Mouse (Mus musculus): ENCODE results near the gene Tbc1d30. TPM values are rescaled to one million over a fixed set of nuclear protein-coding genes. Genes with fewer than 3 reads are reported as not detected.

Gene Tbc1d30
- total RNA-seq, 2 experiments from 2014 or later, result 1.8 to 2.2 TPM

DNA sequence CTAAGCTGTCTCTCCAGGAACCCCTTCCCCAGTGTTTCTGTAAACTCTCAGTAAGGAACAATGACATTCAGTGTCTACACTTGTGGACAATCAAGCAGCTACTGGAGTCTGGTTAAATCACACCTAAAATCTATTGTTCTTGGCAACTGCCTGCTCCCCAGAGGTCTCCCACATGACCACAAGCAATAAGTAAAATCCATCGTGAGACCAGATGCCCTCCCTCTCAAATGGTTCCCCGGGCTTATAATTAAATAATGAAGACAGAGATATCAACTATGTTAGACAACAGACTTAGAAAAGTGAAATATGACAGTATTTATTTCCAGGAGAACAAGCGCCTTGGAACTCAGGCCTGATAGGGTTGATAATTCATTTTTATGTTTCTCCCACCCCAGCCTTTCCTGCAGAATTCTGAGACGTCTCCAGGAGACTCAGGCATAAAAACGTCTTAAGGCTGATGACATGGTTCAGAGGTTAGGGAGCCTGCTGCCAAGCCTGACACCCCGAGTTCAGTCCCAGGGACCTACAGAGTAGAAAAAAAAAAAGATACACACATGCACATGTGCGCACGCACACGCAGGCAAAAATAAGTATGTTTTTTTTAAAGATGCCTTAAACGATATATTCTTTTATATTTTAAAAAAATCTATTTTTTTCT is 115.8 kb downstream of the Tbc1d30 start:
- DNase-seq, result no peak
- intact Hi-C loops (cut with DNase I), result no loop called here

DNA sequence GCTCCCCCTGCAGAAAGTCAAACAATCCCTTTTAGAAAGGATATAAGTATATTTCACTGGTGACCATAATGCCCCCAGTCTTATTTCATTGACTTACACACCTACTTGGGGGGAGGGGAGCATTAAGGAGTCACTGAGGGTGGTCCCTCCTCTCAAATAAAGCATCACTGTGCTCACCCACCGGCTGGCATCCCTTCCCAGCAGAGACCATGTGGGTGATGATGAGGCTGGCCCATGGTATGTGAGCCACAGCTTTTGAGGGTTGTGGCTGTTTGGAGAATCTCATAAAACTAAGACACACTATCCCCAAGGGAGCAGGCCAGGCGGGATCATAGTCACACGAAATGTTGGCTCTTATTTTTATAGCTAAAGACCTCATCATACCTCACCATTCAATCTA is 116.6 kb downstream of the Tbc1d30 start:
- no peak for DNase-seq
- intact Hi-C loops (cut with DNase I), result no loop called here

DNA sequence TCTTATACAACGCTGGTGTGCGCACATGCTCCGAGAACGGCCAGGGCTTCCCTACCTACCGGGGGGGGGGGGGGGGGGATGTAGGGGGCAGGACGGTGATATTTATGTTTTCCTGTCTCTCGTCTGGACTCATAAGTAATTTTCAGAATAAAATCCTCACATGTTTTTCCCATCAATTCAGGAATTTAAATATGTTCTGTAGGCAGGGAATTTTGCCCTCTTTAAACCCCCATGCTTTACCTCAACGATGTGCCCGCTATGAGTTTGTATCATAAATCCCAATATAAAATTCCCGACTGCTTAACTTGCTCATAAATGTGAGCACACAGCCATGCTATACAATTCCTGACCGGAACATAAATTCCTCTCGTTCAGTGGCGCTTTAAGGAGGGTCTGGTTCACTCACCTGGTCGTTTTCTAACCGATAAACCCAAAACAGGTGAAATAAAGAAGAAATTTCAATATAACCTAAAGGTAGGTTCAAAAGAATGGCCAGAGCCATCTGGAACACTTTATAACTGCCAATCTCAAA is 122.6 kb downstream of the Tbc1d30 start:
- DNase-seq, result no peak
- intact Hi-C loops (cut with DNase I), result no loop called here

DNA sequence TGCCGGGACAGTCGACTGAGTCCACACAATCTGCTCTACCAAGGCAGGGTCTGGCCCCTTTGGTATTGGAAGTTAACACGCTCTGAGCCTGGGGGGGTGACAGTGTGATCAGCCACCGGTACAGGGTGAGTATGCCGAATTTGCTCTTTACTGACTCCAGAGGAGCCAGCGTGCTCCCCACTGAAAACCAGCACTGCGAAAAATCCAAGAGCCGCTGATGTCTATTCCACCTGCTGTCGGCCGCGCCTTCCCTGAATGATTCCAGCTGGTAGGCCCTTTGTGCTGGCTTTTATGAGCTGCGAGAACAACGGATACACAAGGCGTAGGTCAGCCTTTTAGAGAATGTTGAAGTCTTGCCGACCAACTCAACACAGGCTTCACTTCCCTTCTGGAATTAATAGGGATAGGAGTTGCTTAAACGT is 123.1 kb downstream of the Tbc1d30 start:
- intact Hi-C loops (cut with DNase I), result no loop called here
- DNase-seq, result no peak

DNA sequence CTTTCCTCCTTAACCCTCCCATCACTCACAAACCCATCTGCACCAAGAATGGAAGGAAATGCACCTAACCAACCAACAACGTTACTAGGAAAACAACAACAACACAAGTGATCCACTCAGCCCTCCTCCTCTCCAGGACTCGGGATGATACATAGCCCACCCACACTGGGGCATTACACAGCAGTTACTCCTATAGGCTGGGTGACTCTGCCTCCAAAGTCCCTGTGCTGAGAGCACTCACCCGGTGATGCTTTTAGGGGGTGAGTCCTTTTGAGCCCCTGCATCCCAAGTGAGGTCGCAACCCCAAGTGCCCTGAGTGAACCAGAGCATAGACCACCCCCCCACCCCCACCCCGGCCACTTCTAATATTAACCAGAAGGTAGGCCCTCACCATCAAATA is 123.7 kb downstream of the Tbc1d30 start:
- no peak for DNase-seq
- intact Hi-C loops (cut with DNase I), result no loop called here

DNA sequence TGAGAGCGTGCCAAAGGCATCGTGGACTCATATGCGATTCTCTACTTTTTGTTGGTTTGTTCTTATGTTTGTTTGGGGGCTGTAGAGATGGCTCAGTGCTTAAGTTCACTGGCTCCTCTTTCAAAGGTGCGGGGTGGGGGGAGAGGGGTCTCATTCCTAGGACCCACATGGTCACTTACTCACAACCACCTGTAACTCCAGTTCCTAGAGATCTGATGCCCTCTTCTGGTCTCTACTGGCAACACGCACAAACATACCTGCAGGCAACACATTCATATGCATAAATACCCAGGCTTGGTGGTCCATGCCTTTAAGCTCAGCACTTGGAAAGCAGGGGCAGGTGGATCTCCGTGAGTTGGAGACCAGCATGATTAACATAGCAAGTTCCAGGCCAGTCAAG is 125.4 kb downstream of the Tbc1d30 start:
- no peak for DNase-seq
- intact Hi-C loops (cut with DNase I), result no loop called here

DNA sequence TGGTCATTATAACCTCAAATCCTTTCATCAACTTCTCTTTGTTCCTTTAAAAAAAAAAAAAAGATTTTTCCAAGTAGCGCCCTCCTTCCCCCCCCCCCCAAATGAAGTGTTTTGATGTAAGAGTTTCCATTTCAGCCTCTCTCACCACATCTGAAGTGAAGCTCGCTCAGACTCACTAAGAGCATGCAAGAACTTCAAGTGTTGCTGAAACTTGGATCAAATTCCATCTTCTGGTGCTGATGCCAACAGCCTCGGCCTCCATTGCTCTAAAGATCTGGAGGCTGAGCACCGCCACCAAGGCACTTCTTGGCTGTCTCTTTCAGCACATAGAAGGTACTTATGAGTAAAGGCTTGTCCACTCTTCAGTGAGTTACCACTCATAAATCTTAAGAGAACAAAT is 128.2 kb downstream of the Tbc1d30 start:
- no peak for DNase-seq
- intact Hi-C loops (cut with DNase I), result no loop called here

DNA sequence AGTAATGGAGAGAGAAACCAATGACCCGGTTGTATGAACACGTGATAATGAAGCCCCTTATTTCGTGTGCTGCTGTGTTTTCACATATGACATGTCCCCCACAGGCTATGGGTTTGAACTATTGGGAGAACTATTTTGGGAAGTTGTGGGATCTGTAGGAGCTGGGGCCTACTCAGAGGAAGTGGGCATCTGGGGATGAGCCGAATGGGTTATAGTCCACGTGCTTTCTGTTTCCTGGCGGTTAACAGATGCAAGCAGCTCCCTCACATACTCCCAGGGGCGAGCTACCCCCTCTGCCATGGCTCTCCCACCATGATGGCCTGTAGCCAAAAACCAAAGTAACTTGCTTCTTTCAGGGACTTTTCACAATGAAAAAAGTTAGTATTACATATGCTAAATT is 132.5 kb downstream of the Tbc1d30 start:
- DNase-seq, result no peak
- intact Hi-C loops (cut with DNase I), result no loop called here

DNA sequence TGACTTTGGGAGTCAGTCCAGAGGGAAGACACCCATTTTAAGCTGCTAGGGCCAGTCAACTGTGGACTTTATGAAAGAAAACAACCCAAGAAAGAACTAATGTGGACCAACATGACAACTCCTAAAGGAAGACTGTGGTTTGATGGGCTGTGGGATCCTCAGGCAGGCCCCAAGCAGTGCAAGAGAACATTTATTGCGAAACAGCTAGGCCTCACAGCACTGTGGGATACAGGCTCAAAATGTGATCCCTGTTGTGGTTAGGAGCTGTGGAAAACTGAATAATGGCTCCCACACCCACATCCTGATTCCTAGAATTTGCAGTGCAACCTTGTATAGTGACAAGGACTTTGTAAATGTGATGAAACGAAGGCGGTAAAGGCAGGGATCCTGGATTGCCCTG is 134.3 kb downstream of the Tbc1d30 start:
- intact Hi-C loops (cut with DNase I), result no loop called here
- no peak for DNase-seq

Other genes starting within 250 kb of the Tbc1d30 start
- gene Gns, start 13.8 kb upstream of the Tbc1d30 start, total RNA-seq (2021), result 10 to 100 TPM; 64.2 to 74.3 TPM
- gene Rassf3, start 125.1 kb upstream of the Tbc1d30 start, total RNA-seq (2021), result 100 to 1,000 TPM; 120 to 125 TPM
- gene Tbk1, start 235.5 kb upstream of the Tbc1d30 start, total RNA-seq (2021), result 10 to 100 TPM; 20.4 to 24.3 TPM